In genomic region chr5:123700625-123701024, GRCm38 (mm10) we compare ENCODE assay signal across 9 mouse cellular contexts. TPM values are rescaled to one million over a fixed set of nuclear protein-coding genes. Genes with fewer than 3 reads are reported as not detected.
DNase-seq lines count a peak whose midpoint lies in the region; ATAC-seq lines count a peak whose summit lies in the region.
"Had no signal": no experiment of that assay in that cellular context is flagged by ENCODE, and none has a peak within 500 bp of the region (broad histone marks: within the 10 kb centered on the region; RNA-seq: fewer than 3 reads in every experiment).

No protein-coding gene starts in this region.

- H3K36me3 ChIP-seq in kidney, embryonic 16.5 days (ENCODE audit: insufficient read depth, low read length), result peaks cover 66% of the 10 kb centered on the region
- H3K36me3 ChIP-seq in hindbrain, embryonic 12.5 days, result peaks cover 71% of the 10 kb centered on the region

- no peak overlapping the region for H3K9ac ChIP-seq in kidney, embryonic 16.5 days (replicated peaks; ENCODE audit: low read length)
- H3K9ac ChIP-seq in hindbrain, embryonic 12.5 days, result no peak overlapping the region

- peak; percentile 60 for DNase-seq in kidney, adult 18-20 months
- peak; percentile 77 for DNase-seq in adrenal gland, postnatal 10 days
- DNase-seq in heart, adult 8-10 months (ENCODE audit: low spot score), result peak; percentile 70
- DNase-seq in layer of hippocampus, postnatal 36 days, result peak; percentile 29 to 31
- DNase-seq in skeletal muscle tissue, adult 2 months (ENCODE audit: low read depth, low spot score), result peak; percentile 77
- no peak for DNase-seq in thymus, postnatal 0 days (ENCODE audit: low spot score)

- H3K4me2 ChIP-seq in kidney, embryonic 16.5 days (replicated peaks; ENCODE audit: low read depth, low read length), result no peak overlapping the region
- H3K4me2 ChIP-seq in hindbrain, embryonic 12.5 days (replicated peaks), result no peak overlapping the region

- WGBS in kidney, embryonic 16.5 days, result 56% methylated on average over 11 of the region's 11 CpGs
- WGBS in hindbrain, embryonic 12.5 days, result 82% methylated on average over 11 of the region's 11 CpGs

- no peaks in the 10 kb centered on the region for H3K27me3 ChIP-seq in kidney, embryonic 16.5 days (ENCODE audit: insufficient read depth, low read length)
- H3K27me3 ChIP-seq in hindbrain, embryonic 12.5 days, result no peaks in the 10 kb centered on the region

- H3K27ac ChIP-seq in kidney, embryonic 16.5 days (ENCODE audit: low read length), result no peak overlapping the region
- H3K27ac ChIP-seq in hindbrain, embryonic 12.5 days, result no peak overlapping the region; the same call in 1 of the 2 replicates

- no peak overlapping the region for H3K4me3 ChIP-seq in kidney, embryonic 16.5 days (ENCODE audit: low read length)
- H3K4me3 ChIP-seq in hindbrain, embryonic 12.5 days, result no peak overlapping the region
- H3K4me3 ChIP-seq: erythroblast, embryonic 14.5 days had no signal

- no peak; the same call in 1 of the 2 replicates for ATAC-seq in kidney, embryonic 16.5 days (ENCODE audit: low FRiP score, low TSS enrichment)
- ATAC-seq in hindbrain, embryonic 12.5 days (ENCODE audit: low FRiP score), result no peak

- H3K4me1 ChIP-seq in kidney, embryonic 16.5 days (ENCODE audit: insufficient read depth, low read length), result no peaks in the 10 kb centered on the region
- H3K4me1 ChIP-seq in hindbrain, embryonic 12.5 days, result no peaks in the 10 kb centered on the region

- no peaks in the 10 kb centered on the region for H3K9me3 ChIP-seq in kidney, embryonic 16.5 days (ENCODE audit: low read length)
- H3K9me3 ChIP-seq in hindbrain, embryonic 12.5 days (replicated peaks), result no peaks in the 10 kb centered on the region

RNA-seq across cellular contexts. Expression of gene Clip1, which starts 16.2 kb away (rescaled TPM):
- polyA plus RNA-seq in kidney, embryonic 16.5 days (2015; fragmentation: Nextera tagmentation; extraction: Ambion mirVana), result 30.1 and 30.5 TPM in 2 replicates
- 10 to 100 TPM; 45.8 to 60.2 TPM for total RNA-seq in adrenal gland, postnatal 10 days (2021)
- 100 to 1,000 TPM; 213 to 261 (median 228) TPM for total RNA-seq in heart, adult 8-10 months (2022)
- total RNA-seq in layer of hippocampus, postnatal 36 days (2021), result 100 to 1,000 TPM; 136 to 137 TPM
- 30.6 and 33.7 TPM in 2 replicates for polyA plus RNA-seq in thymus, postnatal 0 days (2015; fragmentation: Nextera tagmentation; extraction: Ambion mirVana)
- 71.4 and 74.6 TPM in 2 replicates for polyA plus RNA-seq in hindbrain, embryonic 12.5 days (2016; fragmentation: Nextera tagmentation; extraction: Ambion mirVana)

RNA-seq across cellular contexts. Expression of gene Zcchc8, which starts 20.3 kb away (rescaled TPM):
- 69.3 and 78.6 TPM in 2 replicates for polyA plus RNA-seq in kidney, embryonic 16.5 days (2015; fragmentation: Nextera tagmentation; extraction: Ambion mirVana)
- 10 to 100 TPM; 39.7 to 54.2 TPM for total RNA-seq in adrenal gland, postnatal 10 days (2021)
- 10 to 100 TPM; 18.3 to 22.5 (median 20.3) TPM for total RNA-seq in heart, adult 8-10 months (2022)
- total RNA-seq in layer of hippocampus, postnatal 36 days (2021), result 10 to 100 TPM; 49.6 to 63.2 TPM
- 83.8 and 86.3 TPM in 2 replicates for polyA plus RNA-seq in thymus, postnatal 0 days (2015; fragmentation: Nextera tagmentation; extraction: Ambion mirVana)
- 80.2 and 90.5 TPM in 2 replicates for polyA plus RNA-seq in hindbrain, embryonic 12.5 days (2016; fragmentation: Nextera tagmentation; extraction: Ambion mirVana)

RNA-seq across cellular contexts. Expression of gene Rsrc2, which starts 48.6 kb away (rescaled TPM):
- 105 and 123 TPM in 2 replicates for polyA plus RNA-seq in kidney, embryonic 16.5 days (2015; fragmentation: Nextera tagmentation; extraction: Ambion mirVana)
- total RNA-seq in adrenal gland, postnatal 10 days (2021), result 10 to 100 TPM; 63.7 to 76.4 TPM
- 10 to 100 TPM; 33.8 to 42.7 (median 39.4) TPM for total RNA-seq in heart, adult 8-10 months (2022)
- 100 to 1,000 TPM; 101 to 110 TPM for total RNA-seq in layer of hippocampus, postnatal 36 days (2021)
- 129 and 144 TPM in 2 replicates for polyA plus RNA-seq in thymus, postnatal 0 days (2015; fragmentation: Nextera tagmentation; extraction: Ambion mirVana)
- polyA plus RNA-seq in hindbrain, embryonic 12.5 days (2016; fragmentation: Nextera tagmentation; extraction: Ambion mirVana), result 166 and 182 TPM in 2 replicates

RNA-seq across cellular contexts. Expression of gene Kntc1, which starts 48.9 kb away (rescaled TPM):
- polyA plus RNA-seq in kidney, embryonic 16.5 days (2015; fragmentation: Nextera tagmentation; extraction: Ambion mirVana), result 26.4 and 34.9 TPM in 2 replicates
- total RNA-seq in adrenal gland, postnatal 10 days (2021), result 10 to 100 TPM in 1 of 2 experiments, 1 to 10 TPM in 1; 8.0 to 12.9 TPM
- under 1 TPM; 0.11 to 0.53 (median 0.42) TPM for total RNA-seq in heart, adult 8-10 months (2022)
- total RNA-seq in layer of hippocampus, postnatal 36 days (2021), result 1 to 10 TPM; 2.3 to 3.4 TPM
- polyA plus RNA-seq in thymus, postnatal 0 days (2015; fragmentation: Nextera tagmentation; extraction: Ambion mirVana), result 16.2 and 18.2 TPM in 2 replicates
- 26.6 and 30.4 TPM in 2 replicates for polyA plus RNA-seq in hindbrain, embryonic 12.5 days (2016; fragmentation: Nextera tagmentation; extraction: Ambion mirVana)
